Mouse (Mus musculus) intestine, embryonic 16.5 days (tissue): ENCODE data around the gene Sft2d2. TPM values are rescaled to one million over a fixed set of nuclear protein-coding genes. Genes with fewer than 3 reads are reported as not detected.
A peak's percentile ranks its signal among the peaks of the same experiment; 100 is the strongest.

Experiments
- ATAC-seq: fragments of 200-750 bp; cut with Nextera tagmentation; 2 replicates; pipeline ENCODE4 v1.8.0; 2017; ENCODE audit warnings: moderate TSS enrichment, moderate library complexity
- H3K27ac ChIP-seq: fragments of 300-500 bp; sonication (generic); 2 replicates; pipeline ENCODE4 v1.5.1; 2014; ENCODE audit warnings: mild to moderate bottlenecking, low read length
- H3K27me3 ChIP-seq: fragments of 300-500 bp; sonication (generic); replicated peaks from 2 replicates; pipeline ENCODE4 v1.6.1; 2014; ENCODE audit warnings: low read length, control low read depth, mixed read lengths; ENCODE audit not compliant: control insufficient read depth, insufficient read depth
- H3K36me3 ChIP-seq: fragments of 300-500 bp; sonication (generic); 2 replicates; pipeline ENCODE4 v1.6.1; 2014; ENCODE audit warnings: low read length, control low read depth; ENCODE audit not compliant: control insufficient read depth, insufficient read depth
- H3K4me1 ChIP-seq: fragments of 300-500 bp; sonication (generic); 2 replicates; pipeline ENCODE4 v1.6.1; 2014; ENCODE audit warnings: low read length, control low read depth, mixed read lengths; ENCODE audit not compliant: control insufficient read depth, insufficient read depth
- H3K4me2 ChIP-seq: fragments of 300-500 bp; sonication (generic); 2 replicates; pipeline ENCODE4 v1.6.1; 2014; ENCODE audit warnings: low read depth, low read length, control low read depth
- H3K4me3 ChIP-seq: fragments of 300-500 bp; sonication (generic); 2 replicates; pipeline ENCODE4 v1.5.1; 2014; ENCODE audit warnings: mild to moderate bottlenecking, low read length
- H3K9ac ChIP-seq: fragments of 300-500 bp; sonication (generic); 2 replicates; pipeline ENCODE4 v1.6.1; 2014; ENCODE audit warnings: low read depth, low read length
- H3K9me3 ChIP-seq: fragments of 300-500 bp; sonication (generic); 2 replicates; pipeline ENCODE4 v1.6.1; 2016; ENCODE audit warnings: low read length, control low read depth; ENCODE audit not compliant: control insufficient read depth
- WGBS: fragments of 180-500 bp; shearing (Covaris S2); extraction: QIAGEN DNeasy Blood & Tissue Kit; methylation state at CpG from one replicate; pipeline ENCODE4 v1.1.7; 2014; 5-methylcytosine and 5-hydroxymethylcytosine counted together
- polyA plus RNA-seq: library from polyadenylated mRNA; unstranded; fragments of >200 nt; fragmentation: Nextera tagmentation; extraction: Ambion mirVana; gene quantifications from 2 replicates; pipeline ENCODE4 v1.2.1, GENCODE M21; 2015

Sft2d2 gene
- polyA plus RNA-seq, 1 experiment from 2014 or later: 28.6 TPM

DNA sequence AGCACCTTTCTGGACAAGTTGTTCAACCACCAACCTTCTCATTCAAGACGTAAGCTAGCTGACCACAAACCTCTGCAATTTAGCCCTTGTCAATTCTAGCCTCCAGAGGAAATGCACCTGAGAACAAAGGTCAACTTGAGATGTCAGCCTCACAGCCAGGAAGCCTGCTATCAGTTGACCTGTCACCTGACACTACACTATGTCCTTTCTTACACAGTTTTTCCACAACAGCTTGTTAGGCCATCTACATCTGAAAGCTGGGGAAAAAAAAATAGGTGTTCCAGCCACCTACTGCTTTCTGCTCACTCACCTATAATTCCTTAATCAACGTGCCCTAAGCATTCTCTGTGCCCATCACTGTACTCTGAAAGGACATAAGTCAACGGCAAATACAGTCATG lies 10.1 kb downstream of the Sft2d2 start:
- no peak for ATAC-seq
- Histone ChIP-seq H3K36me3 (no peaks in the 10 kb centered on the region), H3K9ac (no peak overlapping the region), H3K4me3 (no peak overlapping the region), H3K27me3 (no peaks in the 10 kb centered on the region), H3K9me3 (no peaks in the 10 kb centered on the region), H3K4me1 (peaks cover 8% of the 10 kb centered on the region), H3K4me2 (no peak overlapping the region), H3K27ac (no peak overlapping the region)
- 81% methylated on average over 3 of the region's 3 CpGs for WGBS

DNA sequence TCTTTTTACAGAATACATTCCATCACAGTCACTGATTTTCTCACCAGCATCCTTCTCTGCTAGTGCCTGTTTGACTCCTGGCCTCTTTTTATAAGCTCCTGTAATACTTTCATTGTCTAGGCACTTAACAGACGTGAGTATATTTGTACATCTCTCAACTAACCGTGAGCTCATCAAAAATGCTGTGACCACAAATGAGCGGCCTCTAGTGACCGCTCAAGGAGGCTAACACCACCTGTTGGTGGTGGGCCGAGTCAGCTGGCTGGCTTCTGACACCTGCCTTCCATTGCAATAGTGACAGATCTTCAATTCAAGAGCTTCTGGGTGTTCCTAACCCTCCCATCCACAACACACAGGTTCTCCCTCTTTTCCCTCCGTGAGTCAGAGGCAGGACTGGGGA lies 10.8 kb downstream of the Sft2d2 start:
- Histone ChIP-seq H3K27ac (no peak overlapping the region), H3K27me3 (no peaks in the 10 kb centered on the region), H3K9ac (no peak overlapping the region), H3K9me3 (no peaks in the 10 kb centered on the region), H3K4me3 (no peak overlapping the region), H3K4me1 (peaks cover 3% of the 10 kb centered on the region; the same call in 1 of the 2 replicates), H3K4me2 (no peak overlapping the region), H3K36me3 (no peaks in the 10 kb centered on the region)
- no peak for ATAC-seq
- 71% methylated on average over 6 of the region's 6 CpGs for whole genome bisulfite sequencing

DNA sequence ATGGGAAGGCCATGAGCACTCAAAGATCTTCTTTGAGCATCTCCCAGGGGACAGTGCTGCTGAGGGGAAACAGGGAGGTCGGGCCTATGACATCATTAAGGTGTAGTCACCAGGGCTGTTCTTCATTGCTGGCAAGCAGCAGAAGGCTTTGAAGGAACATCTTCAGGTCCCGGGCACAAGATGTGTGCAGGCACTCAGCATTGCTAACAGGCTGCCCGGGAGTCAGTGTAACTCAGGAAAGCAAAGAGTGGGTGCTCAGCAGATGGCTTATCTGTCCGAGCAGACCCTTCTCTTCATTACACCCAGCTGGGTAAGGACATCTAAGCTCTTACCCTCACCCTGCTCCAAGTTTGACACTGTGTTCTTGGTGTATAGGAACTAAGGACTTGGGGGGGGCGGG lies 14.9 kb downstream of the Sft2d2 start:
- Histone ChIP-seq H3K4me3 (no peak overlapping the region), H3K9ac (no peak overlapping the region), H3K9me3 (no peaks in the 10 kb centered on the region), H3K4me2 (no peak overlapping the region), H3K36me3 (no peaks in the 10 kb centered on the region), H3K27me3 (no peaks in the 10 kb centered on the region), H3K27ac (no peak overlapping the region), H3K4me1 (peaks cover 2% of the 10 kb centered on the region; the same call in 1 of the 2 replicates)
- 81% methylated on average over 5 of the region's 5 CpGs for WGBS
- ATAC-seq: no peak

DNA sequence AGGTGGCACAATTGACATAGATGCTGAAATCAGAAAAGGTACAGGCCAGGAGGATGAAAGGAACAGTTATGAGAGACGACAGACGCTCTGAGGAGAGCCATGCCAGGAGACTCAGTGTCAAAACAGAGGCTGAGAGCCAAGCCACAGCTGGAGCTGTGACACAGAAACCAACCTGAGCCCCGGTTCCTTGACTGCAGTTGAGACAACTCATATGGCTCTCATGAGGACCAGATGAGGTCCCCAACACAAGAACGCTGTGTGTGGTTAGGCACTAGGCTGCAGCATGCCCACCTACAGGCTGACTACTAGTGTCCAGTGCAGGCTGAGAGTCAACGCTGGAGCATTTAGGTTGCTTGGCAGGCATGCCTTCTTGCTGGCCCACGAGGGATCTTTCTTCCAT lies 16.2 kb downstream of the Sft2d2 start:
- no peak overlapping the region for H3K4me3 ChIP-seq
- 60% methylated on average over 6 of the region's 6 CpGs for WGBS
- H3K4me2 ChIP-seq: no peak overlapping the region
- no peaks in the 10 kb centered on the region for H3K27me3 ChIP-seq
- no peaks in the 10 kb centered on the region for H3K36me3 ChIP-seq
- H3K4me1 ChIP-seq: no peaks in the 10 kb centered on the region
- no peaks in the 10 kb centered on the region for H3K9me3 ChIP-seq
- H3K27ac ChIP-seq: no peak overlapping the region
- ATAC-seq: no peak
- no peak overlapping the region for H3K9ac ChIP-seq

DNA sequence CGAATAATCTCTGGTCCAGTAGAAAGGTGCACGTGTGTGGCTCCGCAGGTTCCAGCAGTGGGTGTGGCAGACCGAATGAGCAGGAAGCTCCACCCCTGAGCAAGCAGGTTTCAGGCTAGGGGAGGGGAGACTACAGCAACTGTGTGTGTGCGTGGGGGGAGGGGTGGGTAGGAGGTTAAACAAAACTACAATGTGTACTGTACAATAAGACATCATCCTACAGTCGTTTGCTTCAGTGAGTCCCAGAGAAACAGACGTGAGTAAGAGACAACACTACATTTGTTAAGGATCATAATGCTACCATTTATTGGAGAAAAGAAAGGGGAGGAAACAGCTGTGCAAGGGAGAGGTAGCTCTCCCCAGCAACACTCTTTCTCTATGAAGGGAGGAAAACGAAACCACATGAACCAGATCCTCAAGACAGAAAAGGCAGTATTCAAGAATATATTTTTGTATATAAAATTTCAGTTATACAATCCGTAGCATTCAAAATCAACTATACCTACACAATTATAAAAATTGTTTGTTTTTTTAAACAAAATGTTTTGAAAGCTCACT lies 20.1 kb downstream of the Sft2d2 start:
- peak; percentile 31; the same call in 1 of the 2 replicates for ATAC-seq
- WGBS: 57% methylated on average over 9 of the region's 9 CpGs

DNA sequence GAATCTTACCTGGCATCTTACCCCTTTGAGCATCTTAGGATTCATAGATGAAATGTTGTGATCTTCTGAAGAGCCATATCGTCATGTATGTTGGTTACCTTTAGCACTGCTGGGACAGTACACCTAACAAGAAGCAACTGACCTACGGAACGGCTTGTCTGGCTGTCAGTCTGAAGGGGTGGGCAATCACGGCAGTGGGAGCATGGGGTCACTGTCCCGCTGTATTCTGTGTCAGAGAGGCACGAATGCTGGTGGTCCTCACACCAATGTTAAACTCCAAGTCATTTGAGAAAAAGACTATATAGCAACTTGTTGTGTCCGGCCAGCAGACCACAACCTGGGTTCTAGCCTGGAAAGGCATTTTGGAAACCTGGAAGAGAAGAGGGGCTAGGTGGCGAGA lies 23.0 kb downstream of the Sft2d2 start:
- Histone ChIP-seq H3K9ac (no peak overlapping the region), H3K4me2 (no peak overlapping the region), H3K27me3 (no peaks in the 10 kb centered on the region), H3K4me3 (no peak overlapping the region), H3K4me1 (no peaks in the 10 kb centered on the region), H3K9me3 (no peaks in the 10 kb centered on the region), H3K36me3 (no peaks in the 10 kb centered on the region), H3K27ac (no peak overlapping the region)
- WGBS: 87% methylated on average over 7 of the region's 8 CpGs
- no peak for ATAC-seq

More for the DNA sequence above, 20.1 kb downstream of the Sft2d2 start:
- no peak overlapping the region for H3K9ac ChIP-seq
- no peak overlapping the region for H3K27ac ChIP-seq
- no peaks in the 10 kb centered on the region for H3K36me3 ChIP-seq
- H3K9me3 ChIP-seq: no peaks in the 10 kb centered on the region
- no peaks in the 10 kb centered on the region for H3K4me1 ChIP-seq
- H3K4me3 ChIP-seq: no peak overlapping the region
- no peaks in the 10 kb centered on the region for H3K27me3 ChIP-seq
- H3K4me2 ChIP-seq: no peak overlapping the region

DNA sequence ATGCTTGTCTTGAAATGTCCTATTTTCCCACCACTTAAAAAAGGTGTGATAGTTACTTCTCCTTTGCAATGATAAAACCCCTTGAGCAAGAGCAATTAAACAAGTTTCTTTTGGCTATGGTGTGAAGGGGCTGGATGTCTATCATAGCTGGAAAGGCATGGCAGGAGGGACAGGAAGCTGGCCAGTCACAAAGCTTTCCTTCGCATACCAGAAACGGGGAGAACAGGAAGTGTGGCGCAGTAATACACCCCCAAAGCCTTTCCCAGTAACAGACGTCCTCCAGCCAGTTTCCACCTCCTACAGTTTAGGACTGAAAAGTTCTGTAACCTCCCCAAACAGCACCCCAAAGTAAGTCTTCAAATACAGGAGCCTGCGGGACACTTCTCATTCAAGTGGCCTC lies 24.1 kb downstream of the Sft2d2 start:
- H3K9ac ChIP-seq: no peak overlapping the region
- H3K27ac ChIP-seq: no peak overlapping the region
- H3K9me3 ChIP-seq: 0 out of 2 replicates have a peak, but pooled peaks cover 3% of the 10 kb centered on the region
- H3K4me2 ChIP-seq: no peak overlapping the region
- WGBS: 76% methylated on average over 5 of the region's 5 CpGs
- no peaks in the 10 kb centered on the region for H3K36me3 ChIP-seq
- no peaks in the 10 kb centered on the region for H3K27me3 ChIP-seq
- no peak for ATAC-seq
- H3K4me1 ChIP-seq: no peaks in the 10 kb centered on the region
- H3K4me3 ChIP-seq: no peak overlapping the region

DNA sequence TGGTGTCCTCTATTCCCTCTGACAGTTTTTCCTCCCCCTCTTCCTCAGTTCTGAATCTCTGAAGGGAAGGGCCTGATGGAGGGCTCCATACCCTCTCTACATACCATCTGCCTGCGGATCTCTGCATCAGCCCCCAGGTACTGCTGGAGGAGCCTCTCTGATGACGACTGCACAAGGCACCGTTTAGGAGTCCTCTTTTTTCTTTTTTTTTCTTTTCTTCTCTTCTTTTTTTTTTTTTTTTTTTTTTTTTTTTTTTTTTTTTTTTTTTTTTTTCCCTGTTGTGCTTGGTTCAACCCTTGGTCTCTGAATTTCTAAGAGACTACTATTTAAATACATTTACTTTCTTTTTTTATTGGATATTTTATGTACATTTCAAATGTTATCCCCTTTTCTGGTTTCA lies 24.8 kb downstream of the Sft2d2 start:
- Histone ChIP-seq H3K4me2 (no peak overlapping the region), H3K4me1 (no peaks in the 10 kb centered on the region), H3K4me3 (no peak overlapping the region), H3K36me3 (no peaks in the 10 kb centered on the region), H3K27me3 (no peaks in the 10 kb centered on the region), H3K9ac (no peak overlapping the region), H3K27ac (no peak overlapping the region), H3K9me3 (0 out of 2 replicates have a peak, but pooled peaks cover 3% of the 10 kb centered on the region)
- ATAC-seq: no peak
- WGBS: 76% methylated on average over 3 of the region's 3 CpGs

DNA sequence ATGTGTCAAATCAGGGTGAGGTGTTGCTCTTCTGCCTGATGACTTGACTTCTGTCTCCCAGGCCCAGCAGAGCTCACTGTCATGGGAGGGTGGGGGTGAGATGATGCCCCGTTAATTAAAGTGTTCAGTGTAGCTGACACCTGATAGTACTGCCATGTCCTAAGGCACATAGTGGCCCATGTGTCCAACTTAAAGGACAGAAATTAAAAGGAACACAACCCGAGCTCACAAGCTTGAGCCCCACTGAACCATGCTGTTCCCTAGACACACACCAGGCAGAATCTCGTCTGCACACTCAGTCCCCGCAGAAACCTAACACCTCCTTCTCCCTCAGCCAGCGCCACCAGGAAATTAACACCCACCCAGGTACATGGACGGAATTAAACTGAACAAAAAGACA lies 29.3 kb downstream of the Sft2d2 start:
- no peak for ATAC-seq
- Histone ChIP-seq H3K9me3 (0 out of 2 replicates have a peak, but pooled peaks cover 3% of the 10 kb centered on the region), H3K4me1 (no peaks in the 10 kb centered on the region), H3K36me3 (no peaks in the 10 kb centered on the region), H3K4me2 (no peak overlapping the region), H3K27ac (no peak overlapping the region), H3K27me3 (no peaks in the 10 kb centered on the region), H3K4me3 (no peak overlapping the region), H3K9ac (no peak overlapping the region)
- WGBS: 86% methylated on average over 6 of the region's 6 CpGs
